Mouse (Mus musculus) neutrophil, adult 5-6 weeks (primary cell): ENCODE measurements at regions not wholly inside any gene's neighbourhood (a gene's known extent, or its start where the extent isn't known, plus 50 kb on each side); places are given as distances from the start of the nearest gene placed in this dataset.
A peak's percentile ranks its signal among the peaks of the same experiment; 100 is the strongest.

Source experiments
- ATAC-seq: fragments of 151-379, 151-347 bp; 2 replicates; pipeline ENCODE4 v1.8.0; 2017; ENCODE audit warnings: mild to moderate bottlenecking, moderate TSS enrichment; ENCODE audit not compliant: insufficient number of reproducible peaks, poor library complexity, low FRiP score, severe bottlenecking; ENCODE audit errors: extremely low read depth

DNA sequence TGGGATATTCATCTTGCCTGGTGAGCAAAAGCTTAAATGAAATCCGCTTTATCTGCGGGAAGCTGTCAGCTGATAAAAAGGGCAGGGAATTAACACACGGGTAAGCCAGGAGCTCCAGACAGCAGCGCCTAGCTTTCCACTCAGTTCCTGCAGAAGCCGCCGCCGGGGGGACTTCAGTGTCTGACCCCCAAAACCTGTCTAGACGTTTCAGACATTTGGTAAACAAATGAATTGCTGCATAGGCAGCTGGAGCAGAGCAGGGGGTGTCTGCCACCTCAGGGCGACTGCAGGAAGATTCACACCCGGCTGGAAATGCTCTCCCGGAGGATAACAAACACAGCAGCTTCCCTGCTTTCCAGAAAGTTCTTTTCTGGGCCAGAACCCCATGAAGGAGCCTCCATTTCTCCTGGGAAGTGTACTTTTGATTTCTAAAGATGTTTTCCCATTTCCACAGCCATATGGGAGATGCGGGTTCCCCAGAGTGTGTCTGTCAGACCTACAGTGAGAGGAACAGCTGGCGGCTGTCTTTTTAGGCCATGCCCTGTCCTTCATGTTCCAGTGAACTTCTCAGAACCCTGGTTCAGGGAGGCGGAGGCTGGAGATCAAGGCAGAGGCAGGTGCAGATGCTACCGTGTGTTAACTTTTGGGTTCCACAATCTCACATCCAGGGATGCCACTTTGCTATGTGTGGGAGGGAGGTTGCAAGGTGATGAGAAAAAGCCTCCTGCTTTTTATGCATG is 58.7 kb upstream of the Pmepa1 start:
- no peak for ATAC-seq

GRCm38 (mm10) chr2:173335859-173336258 is 59.5 kb upstream of the Pmepa1 start:
- no peak for ATAC-seq

- ATAC-seq, result peak; percentile 42; the same call in 1 of the 2 replicates
Measured at GRCm38 (mm10) chr2:173337666-173338065, 61.3 kb upstream of the Pmepa1 start.

GRCm38 (mm10) chr2:173338671-173339070 is 62.3 kb upstream of the Pmepa1 start:
- ATAC-seq, result no peak

- no peak for ATAC-seq
Measured at GRCm38 (mm10) chr2:173339211-173339610, 62.9 kb upstream of the Pmepa1 start.

GRCm38 (mm10) chr2:173340044-173340601 is 63.8 kb upstream of the Pmepa1 start:
- ATAC-seq, result no peak

GRCm38 (mm10) chr2:173342605-173343260 is 66.4 kb upstream of the Pmepa1 start:
- ATAC-seq, result no peak

DNA sequence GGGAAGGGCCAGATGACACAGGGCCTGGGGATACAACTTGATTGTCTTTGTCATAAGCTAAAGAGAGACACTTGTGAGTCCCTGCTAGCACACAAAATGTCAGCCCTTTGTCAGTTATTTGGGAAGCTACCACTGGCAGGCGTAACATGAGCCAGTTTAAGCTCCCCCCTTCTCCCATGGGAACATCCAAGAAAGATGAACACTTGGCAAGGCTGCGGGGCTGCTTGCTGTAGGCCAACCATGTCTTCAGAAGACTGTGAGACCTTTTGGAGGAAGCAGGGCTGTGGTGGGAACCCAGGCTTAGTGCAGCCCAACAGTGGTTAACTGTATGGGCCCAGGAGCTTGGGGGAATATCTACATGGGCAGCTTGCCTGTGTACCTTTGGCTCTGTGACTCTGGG is 67.3 kb upstream of the Pmepa1 start:
- no peak for ATAC-seq

- no peak for ATAC-seq
Measured at GRCm38 (mm10) chr2:173344221-173344620, 67.9 kb upstream of the Pmepa1 start.

- ATAC-seq, result no peak
Measured at GRCm38 (mm10) chr2:173347341-173347740, 71.0 kb upstream of the Pmepa1 start.

- no peak for ATAC-seq
Measured at GRCm38 (mm10) chr2:173348757-173349156, 72.4 kb upstream of the Pmepa1 start.

GRCm38 (mm10) chr2:173349510-173349909 is 73.2 kb upstream of the Pmepa1 start:
- peak; percentile 65; the same call in 1 of the 2 replicates for ATAC-seq

- ATAC-seq, result no peak
Measured at GRCm38 (mm10) chr2:173349910-173350309, 73.6 kb upstream of the Pmepa1 start.

DNA sequence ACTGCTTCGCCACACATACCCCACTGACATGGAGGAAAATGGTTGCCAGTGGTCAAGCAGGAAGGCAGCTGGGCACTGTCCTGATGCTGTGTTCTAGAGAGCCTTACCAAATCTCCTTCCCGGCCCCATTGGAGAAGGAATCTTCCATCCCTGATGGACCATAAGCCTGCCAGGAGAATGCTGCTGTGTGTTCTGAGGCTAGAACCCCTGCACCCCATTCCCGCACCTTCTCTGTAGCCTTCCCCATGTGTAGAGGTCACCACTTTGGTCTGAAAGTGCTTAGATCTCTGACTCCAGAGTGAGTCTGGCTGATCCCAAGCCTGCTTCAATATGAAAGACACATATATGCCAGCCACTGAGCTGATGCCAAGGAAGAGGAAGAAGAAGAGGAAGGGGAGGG is 74.1 kb upstream of the Pmepa1 start:
- ATAC-seq, result no peak

- ATAC-seq, result no peak
Measured at GRCm38 (mm10) chr2:173350831-173351230, 74.5 kb upstream of the Pmepa1 start.

DNA sequence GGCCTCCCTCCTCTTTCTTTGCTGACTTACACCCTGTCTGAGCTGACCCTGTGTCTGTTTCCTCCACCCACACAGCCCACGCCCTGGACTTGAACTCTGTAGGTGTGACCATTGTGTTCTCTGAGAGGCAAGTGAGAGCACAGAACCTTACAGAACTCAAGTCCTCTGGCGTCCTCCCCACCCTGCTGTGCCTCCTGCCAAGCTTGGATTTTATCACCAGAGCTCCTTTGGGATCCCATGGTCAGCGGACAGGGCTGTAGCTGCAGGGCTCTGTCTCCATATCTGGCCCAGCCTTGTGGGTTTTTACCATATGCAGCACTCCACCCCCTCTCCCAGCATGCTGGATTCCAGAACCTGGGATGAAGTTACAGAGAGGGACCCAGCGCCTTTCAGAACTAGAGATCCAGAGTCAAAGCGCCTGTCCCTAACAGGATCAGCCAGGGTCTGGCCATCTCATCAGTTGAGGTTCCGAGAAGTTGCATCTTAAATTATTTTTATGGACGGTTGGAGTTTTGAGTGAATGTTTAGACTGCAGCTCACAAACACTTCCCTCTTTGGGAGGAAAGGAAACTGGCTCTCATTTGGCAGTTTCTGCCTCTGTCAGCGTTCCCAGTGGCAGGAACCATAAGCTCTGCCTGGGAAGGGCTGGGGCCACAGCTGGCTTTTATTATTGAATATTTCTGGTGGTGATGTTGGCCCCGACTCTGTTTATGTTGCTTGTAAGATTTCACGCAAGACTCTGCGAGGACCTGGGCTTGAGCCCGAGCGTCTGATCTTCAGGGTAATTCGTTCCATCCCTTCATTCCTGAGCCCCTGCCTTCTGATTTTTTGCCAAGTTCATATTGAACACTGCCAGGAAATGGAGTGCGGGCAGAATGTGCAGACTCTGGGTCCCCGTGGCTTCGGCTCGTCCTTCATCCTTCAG is 75.8 kb upstream of the Pmepa1 start:
- no peak for ATAC-seq

GRCm38 (mm10) chr2:173352756-173353139 is 76.4 kb upstream of the Pmepa1 start:
- no peak for ATAC-seq

GRCm38 (mm10) chr2:173353435-173354241 is 77.3 kb upstream of the Pmepa1 start:
- ATAC-seq, result no peak

DNA sequence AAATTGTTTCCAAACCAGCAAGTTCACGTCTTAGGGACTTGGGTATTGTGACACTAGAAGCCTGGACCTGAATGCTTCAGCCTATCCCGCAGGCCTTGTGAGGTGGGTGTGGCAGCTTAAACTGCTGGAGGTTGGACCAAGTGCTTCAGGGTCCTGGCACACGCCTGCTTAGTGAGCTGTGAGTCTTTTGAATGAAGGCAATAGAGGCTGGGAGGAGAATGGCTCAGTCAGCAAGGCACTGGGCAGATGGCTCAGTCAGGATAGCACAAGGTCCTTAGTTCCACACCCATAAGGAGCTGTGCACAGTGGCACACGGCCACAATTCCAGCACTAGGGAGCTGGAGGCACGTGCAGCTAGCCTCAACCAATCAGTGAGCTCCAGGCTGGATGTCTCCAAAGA is 80.5 kb upstream of the Pmepa1 start:
- no peak for ATAC-seq
